Mouse (Mus musculus) large intestine, adult 2 months (tissue): ENCODE results near the gene Arap1. TPM values are rescaled to one million over a fixed set of nuclear protein-coding genes. Genes with fewer than 3 reads are reported as not detected.
A peak's percentile ranks its signal among the peaks of the same experiment; 100 is the strongest.

Experiments used
- DNase-seq: peaks from one replicate; pipeline ENCODE4 v3.0.0-alpha.2; 2012; ENCODE audit warnings: low read depth, low spot score
- WGBS: fragments of 180-500 bp; shearing (Covaris S2); methylation state at CpG from one replicate; pipeline ENCODE4 v1.1.7; 2018; 5-methylcytosine and 5-hydroxymethylcytosine counted together
- polyA plus RNA-seq: library from polyadenylated mRNA; depleted of rRNA; stranded (reverse); fragments of >200 nt; gene quantifications from 2 replicates; pipeline ENCODE4 v1.2.3, GENCODE M21; 2012; rRNA removed

Arap1 gene
- polyA plus RNA-seq = 52.4 and 63.6 TPM in 2 replicates

- WGBS = under 1% methylated on average over 35 of the region's 35 CpGs
- no peak for DNase-seq
Observed at GRCm38 (mm10) chr7:101347767-101348270, at the start of gene Arap1. Arap1 (plus strand) TSS chr7:101348067.

- 57% methylated on average over 3 of the region's 3 CpGs for WGBS
- no peak for DNase-seq
Observed at GRCm38 (mm10) chr7:101298375-101298774, 49.5 kb upstream of the Arap1 start.

- no peak for DNase-seq
- 1% methylated on average over 30 of the region's 30 CpGs for WGBS
Observed at GRCm38 (mm10) chr7:101301361-101301880, 46.4 kb upstream of the Arap1 start.

- DNase-seq = peak; percentile 67
- under 1% methylated on average over 39 of the region's 39 CpGs for WGBS
Observed at GRCm38 (mm10) chr7:101301881-101302456, 45.9 kb upstream of the Arap1 start, which contains the start of gene Atg16l2. Atg16l2 (minus strand) TSS chr7:101302251.

DNA sequence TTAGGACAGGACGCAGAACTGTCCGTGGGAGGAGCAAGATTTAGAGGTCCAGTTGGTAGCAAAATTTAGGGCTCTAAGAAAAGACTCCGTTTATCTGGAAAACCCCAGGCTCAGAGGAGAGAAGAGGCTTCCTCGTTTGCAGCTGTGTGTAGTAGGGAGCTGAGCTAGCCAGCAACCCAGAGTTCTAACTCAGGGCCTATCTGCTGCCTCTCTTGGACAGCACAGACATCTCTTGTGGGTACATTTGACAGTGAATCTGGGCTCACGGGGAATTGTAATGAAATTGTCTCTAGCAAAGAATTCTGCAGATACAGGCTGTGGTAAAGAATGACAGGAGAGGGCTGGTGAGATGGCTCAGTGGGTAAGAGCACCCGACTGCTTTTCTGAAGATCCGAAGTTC lies 45.2 kb upstream of the Arap1 start:
- no peak for DNase-seq
- 52% methylated on average over 7 of the region's 7 CpGs for WGBS

DNA sequence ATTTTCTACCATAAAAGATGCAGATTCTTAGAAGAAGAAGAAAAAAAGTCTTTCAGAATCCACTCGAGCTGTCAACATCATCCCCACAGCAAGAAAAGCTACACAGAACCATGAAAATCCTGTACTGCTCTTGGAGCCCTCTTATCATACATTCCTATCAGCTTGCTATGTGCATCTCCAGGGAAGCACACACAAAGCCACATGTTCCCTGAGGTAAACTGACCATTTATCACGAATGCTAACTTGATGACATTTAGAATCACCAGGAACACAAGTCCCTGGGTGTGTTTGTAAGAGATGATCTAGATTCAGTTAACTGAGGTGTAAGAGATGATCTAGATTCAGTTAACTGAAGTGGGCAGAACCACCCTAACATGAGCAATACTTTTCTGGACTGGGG lies 41.0 kb upstream of the Arap1 start:
- 31% methylated on average over 2 of the region's 2 CpGs for WGBS
- no peak for DNase-seq

- 11% methylated on average over 5 of the region's 5 CpGs for WGBS
- DNase-seq = no peak
Observed at GRCm38 (mm10) chr7:101309985-101310326, 37.9 kb upstream of the Arap1 start.

DNA sequence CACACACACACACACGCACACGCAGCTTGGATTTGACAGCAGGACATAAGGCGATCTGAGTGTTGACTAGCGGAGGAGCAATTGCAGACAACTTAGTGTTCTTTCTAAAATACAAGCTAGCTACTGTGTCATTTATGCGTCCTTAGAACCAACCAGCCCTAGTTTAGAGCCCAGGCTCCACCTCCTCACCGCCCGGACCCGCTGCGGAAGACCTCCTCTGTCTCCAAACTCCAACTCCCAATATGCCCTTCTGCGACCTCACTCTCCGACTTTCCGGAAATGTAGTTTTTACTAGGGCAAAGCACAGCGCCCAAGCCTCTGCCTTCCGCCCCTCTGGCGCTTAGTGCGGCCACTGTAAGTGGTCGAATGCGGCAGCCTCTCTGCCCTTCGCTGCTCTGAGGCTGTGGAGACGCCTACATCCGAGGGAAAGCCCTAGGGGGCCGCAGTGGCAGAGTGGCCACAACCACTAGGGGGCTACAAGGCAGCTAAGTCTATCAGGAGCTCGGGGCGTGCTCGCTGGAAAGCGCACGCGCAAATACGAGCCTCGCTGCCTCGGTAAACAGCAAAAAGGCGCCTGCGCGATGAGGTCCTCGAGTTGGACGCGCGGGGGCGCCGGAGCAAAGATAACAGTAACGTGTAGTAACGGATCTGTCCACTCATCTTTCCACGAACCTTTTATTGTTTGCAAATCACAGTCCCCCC lies 37.4 kb upstream of the Arap1 start:
- WGBS = under 1% methylated on average over 43 of the region's 43 CpGs
- DNase-seq = peak; percentile 93

GRCm38 (mm10) chr7:101311061-101311460 lies 36.8 kb upstream of the Arap1 start:
- 16% methylated on average over 2 of the region's 2 CpGs for WGBS
- DNase-seq = no peak

GRCm38 (mm10) chr7:101313033-101313432 lies 34.8 kb upstream of the Arap1 start:
- DNase-seq = no peak

DNA sequence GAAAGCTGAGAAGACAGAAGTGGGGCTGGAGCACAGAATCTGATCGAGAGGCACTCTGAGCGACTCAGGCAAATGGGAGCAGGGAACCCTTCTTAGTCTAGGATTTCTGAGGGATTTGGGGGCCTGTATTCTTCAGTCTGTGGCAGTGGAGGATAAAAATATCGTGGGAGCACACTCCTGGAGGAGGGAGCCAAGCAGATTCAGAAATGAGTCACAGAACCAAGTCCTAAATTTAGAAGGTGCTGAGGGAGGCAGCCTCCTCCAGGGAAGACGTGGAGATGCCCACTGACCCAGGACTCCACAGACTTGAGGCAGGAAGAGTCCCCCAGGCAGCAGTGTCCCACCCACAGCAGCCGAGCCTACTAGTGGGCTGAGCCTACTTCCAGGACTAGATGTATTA lies 33.5 kb upstream of the Arap1 start:
- DNase-seq = no peak
- WGBS = 76% methylated on average over 5 of the region's 5 CpGs

More at GRCm38 (mm10) chr7:101313033-101313432, 34.8 kb upstream of the Arap1 start:
- 50% methylated on average over 3 of the region's 3 CpGs for WGBS

DNA sequence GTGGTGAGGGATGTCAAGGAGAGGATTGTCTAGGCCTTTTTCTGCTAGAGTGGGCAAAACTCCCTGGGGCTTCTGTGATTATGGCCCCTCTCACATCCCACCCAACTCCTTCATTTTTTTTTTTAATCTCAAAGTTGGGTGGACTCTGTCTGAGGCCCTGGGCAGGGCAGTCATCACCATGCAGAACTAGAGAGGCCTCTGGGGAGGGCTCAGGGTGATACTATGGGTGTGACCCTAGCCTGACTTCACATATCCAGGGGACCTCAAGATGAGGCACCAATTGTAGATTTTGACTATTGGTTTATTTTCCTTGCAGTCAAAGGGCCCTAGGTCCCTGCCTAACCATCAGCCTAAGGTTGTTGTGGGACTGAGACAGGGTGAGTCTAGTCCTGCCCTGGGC lies 32.2 kb upstream of the Arap1 start:
- DNase-seq = no peak

DNA sequence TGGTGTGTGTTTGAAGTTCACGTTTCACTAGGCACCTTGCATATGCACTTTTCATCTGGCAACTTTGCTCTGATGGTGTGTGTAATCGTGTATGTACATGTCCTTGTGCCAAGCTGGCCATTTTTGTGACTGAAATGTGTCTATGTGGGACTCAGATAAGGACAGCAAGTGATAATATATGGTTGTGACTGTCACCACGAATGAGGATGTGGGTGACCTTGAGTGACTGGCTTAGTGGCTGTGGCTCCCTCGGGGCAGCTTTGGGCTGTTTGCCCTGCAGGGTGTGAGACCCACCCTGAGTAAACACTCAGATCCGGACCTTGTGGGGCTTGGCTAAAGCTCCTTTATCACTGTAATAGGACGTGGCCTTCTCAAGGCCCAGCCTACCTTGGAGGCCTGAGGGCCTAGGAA lies 31.3 kb upstream of the Arap1 start:
- DNase-seq = peak; percentile 71
- 22% methylated on average over 6 of the region's 6 CpGs for WGBS

- no peak for DNase-seq
- WGBS = 37% methylated on average over 3 of the region's 3 CpGs
Observed at GRCm38 (mm10) chr7:101317014-101317413, 30.9 kb upstream of the Arap1 start, which contains the start of gene Stard10. Stard10 (plus strand) TSS chr7:101317086.

DNA sequence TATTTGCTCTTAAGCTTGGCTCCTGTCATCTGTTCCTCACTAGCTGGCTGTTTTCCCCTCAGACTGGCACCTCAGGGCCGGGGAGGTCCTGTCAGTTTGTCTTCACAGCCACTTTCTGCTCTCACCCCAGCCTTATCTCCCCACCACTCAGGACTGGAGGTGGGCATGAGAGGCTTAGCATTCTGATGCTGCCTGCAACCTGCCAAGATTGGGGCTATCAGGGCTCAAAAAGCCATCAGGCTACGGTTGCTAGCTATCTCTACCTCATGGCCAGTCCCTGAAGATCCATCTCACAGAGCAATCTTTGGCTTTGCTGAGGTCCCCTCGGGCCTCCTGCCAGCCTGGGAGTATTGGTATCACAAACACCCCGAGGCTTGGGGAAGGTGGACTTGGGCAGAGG lies 29.0 kb upstream of the Arap1 start:
- no peak for DNase-seq
- WGBS = 67% methylated on average over 4 of the region's 4 CpGs

GRCm38 (mm10) chr7:101319796-101320195 lies 28.1 kb upstream of the Arap1 start:
- 62% methylated on average over 1 of the region's 1 CpGs for WGBS
- DNase-seq = no peak

GRCm38 (mm10) chr7:101320399-101321217 lies 27.3 kb upstream of the Arap1 start:
- DNase-seq = peak; percentile 67
- WGBS = 3% methylated on average over 36 of the region's 37 CpGs

DNA sequence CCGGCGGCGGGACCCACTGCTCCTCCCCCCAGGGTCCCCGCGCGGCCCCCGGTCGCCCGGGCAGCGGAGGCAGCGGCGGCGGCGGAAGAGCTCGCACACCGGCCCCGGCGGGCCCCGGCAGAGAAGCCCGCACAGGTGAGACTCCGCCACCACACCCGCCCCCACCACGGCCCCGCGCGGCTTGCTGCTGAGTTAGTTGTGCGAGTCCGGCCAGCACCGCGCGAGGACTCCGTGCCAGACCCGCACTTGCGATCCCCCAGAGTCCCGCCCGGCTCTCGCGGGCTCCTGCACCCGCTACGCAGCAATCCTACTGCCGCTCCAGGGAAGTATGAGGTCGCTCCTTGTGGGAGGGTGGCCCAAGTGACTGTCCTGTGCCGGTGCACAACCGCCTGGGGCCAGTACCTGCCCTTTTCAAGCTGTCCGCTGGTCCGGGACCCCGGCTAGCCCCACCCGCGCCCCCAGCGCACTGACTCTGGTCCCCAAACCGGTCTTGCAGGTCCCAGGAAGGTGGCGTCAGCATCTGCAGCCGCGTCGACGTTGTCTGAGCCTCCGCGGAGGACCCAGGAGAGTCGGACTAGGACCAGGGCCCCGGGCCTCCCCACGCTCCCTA lies 26.5 kb upstream of the Arap1 start:
- 2% methylated on average over 61 of the region's 61 CpGs for WGBS

GRCm38 (mm10) chr7:101323141-101323594 lies 24.7 kb upstream of the Arap1 start:
- peak; percentile 65 for DNase-seq

More for the DNA sequence above, 26.5 kb upstream of the Arap1 start:
- no peak for DNase-seq

More at GRCm38 (mm10) chr7:101323141-101323594, 24.7 kb upstream of the Arap1 start:
- 35% methylated on average over 4 of the region's 4 CpGs for WGBS
